Mouse (Mus musculus): ENCODE measurements at regions not wholly inside any gene's neighbourhood (a gene's known extent, or its start where the extent isn't known, plus 50 kb on each side); places are given as distances from the start of the nearest gene placed in this dataset.
A peak's percentile ranks its signal among the peaks of the same experiment; 100 is the strongest.

GRCm38 (mm10) chr16:93533205-93533604 lies 70.7 kb downstream of the Setd4 start:
- no peak for DNase-seq (ENCODE audit: low read depth, low spot score)

GRCm38 (mm10) chr16:93531937-93532336 lies 71.9 kb downstream of the Setd4 start:
- peak; percentile 23 for DNase-seq (ENCODE audit: low read depth, low spot score)

- DNase-seq (ENCODE audit: low read depth, low spot score) = no peak
These were observed 81.4 kb downstream of the Setd4 start for GRCm38 (mm10) chr16:93522485-93522884.

- DNase-seq (ENCODE audit: low read depth, low spot score) = no peak
These were observed 83.4 kb downstream of the Setd4 start for GRCm38 (mm10) chr16:93520481-93520880.

GRCm38 (mm10) chr16:93518620-93519019 lies 85.2 kb downstream of the Setd4 start:
- no peak for DNase-seq (ENCODE audit: low read depth, low spot score)

GRCm38 (mm10) chr16:93516793-93517192 lies 87.1 kb downstream of the Setd4 start:
- no peak for DNase-seq (ENCODE audit: low read depth, low spot score)

GRCm38 (mm10) chr16:93515456-93515941 lies 88.4 kb downstream of the Setd4 start:
- no peak for DNase-seq (ENCODE audit: low read depth, low spot score)

GRCm38 (mm10) chr16:93513616-93514041 lies 90.2 kb downstream of the Setd4 start:
- no peak for DNase-seq (ENCODE audit: low read depth, low spot score)

GRCm38 (mm10) chr16:93511988-93512387 lies 91.9 kb downstream of the Setd4 start:
- no peak for DNase-seq (ENCODE audit: low read depth, low spot score)

GRCm38 (mm10) chr16:93511517-93511916 lies 92.3 kb downstream of the Setd4 start:
- peak; percentile 61 for DNase-seq (ENCODE audit: low read depth, low spot score)

GRCm38 (mm10) chr16:93498800-93499199 lies 105.1 kb downstream of the Setd4 start:
- no peak for DNase-seq (ENCODE audit: low read depth, low spot score)

GRCm38 (mm10) chr16:93493337-93494002 lies 110.4 kb downstream of the Setd4 start:
- no peak for DNase-seq (ENCODE audit: low read depth, low spot score)

GRCm38 (mm10) chr16:93486646-93487550 lies 117.0 kb downstream of the Setd4 start:
- no peak for DNase-seq (ENCODE audit: low read depth, low spot score)

- DNase-seq (ENCODE audit: low read depth, low spot score) = no peak
These were observed 133.9 kb downstream of the Setd4 start for GRCm38 (mm10) chr16:93469957-93470356.

- no peak for DNase-seq (ENCODE audit: low read depth, low spot score)
These were observed 138.1 kb downstream of the Setd4 start for GRCm38 (mm10) chr16:93465741-93466140.

GRCm38 (mm10) chr16:93464898-93465297 lies 139.0 kb downstream of the Setd4 start:
- DNase-seq (ENCODE audit: low read depth, low spot score) = no peak

GRCm38 (mm10) chr16:93463405-93463804 lies 140.5 kb downstream of the Setd4 start:
- no peak for DNase-seq (ENCODE audit: low read depth, low spot score)

- no peak for DNase-seq (ENCODE audit: low read depth, low spot score)
These were observed 141.6 kb downstream of the Setd4 start for GRCm38 (mm10) chr16:93462286-93462610.

GRCm38 (mm10) chr16:93461406-93462285 lies 142.2 kb downstream of the Setd4 start:
- no peak for DNase-seq (ENCODE audit: low read depth, low spot score)

GRCm38 (mm10) chr16:93459497-93460240 lies 144.2 kb downstream of the Setd4 start:
- DNase-seq (ENCODE audit: low read depth, low spot score) = no peak

All from CD4-positive, CD25-positive, alpha-beta regulatory T cell, adult 2 months (primary cell).